Mouse (Mus musculus): Measurements from ENCODE around the gene Gcnt3.

Gcnt3 gene

DNA sequence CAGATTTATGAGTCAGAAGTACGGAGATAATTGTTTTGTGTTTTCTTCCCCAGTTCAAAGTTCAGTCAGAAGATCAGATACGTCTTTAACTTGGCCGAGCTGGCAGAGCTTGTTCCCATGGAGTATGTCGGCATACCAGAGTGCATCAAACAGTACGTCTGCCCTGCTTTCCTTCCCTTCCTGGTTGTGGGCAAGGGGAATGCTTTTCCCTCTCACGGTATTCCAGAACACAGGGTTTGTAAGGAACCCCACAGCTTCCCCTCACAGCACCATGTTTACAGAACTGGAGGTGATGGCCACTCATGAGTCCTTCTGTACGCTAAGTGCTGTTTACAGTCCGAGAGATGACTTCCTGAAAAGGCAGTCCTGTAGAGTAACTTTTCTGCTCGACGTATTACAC lies 34.4 kb downstream of the Gcnt3 start:
- no peak for DNase-seq (ENCODE audit: low spot score)

DNA sequence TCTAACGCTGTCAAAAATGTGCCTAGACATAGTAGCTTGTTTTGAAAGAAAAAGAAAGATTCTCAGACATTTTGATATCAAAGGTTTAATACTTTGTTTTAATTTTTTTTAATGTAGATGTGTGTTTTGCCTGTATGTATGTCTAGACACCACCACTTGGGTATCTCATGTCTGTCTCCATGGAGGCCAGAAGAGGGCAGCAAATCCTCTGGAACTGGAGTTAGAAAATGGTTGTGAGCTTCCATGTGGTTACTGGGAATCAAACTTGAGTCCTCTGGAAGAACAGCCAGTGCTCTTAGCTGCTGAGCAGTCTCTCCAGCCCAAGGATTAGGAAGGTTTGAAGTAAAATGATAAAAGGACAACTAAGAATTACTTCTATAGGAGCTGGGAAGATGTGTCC lies 38.6 kb downstream of the Gcnt3 start:
- DNase-seq (ENCODE audit: low spot score), result no peak

DNA sequence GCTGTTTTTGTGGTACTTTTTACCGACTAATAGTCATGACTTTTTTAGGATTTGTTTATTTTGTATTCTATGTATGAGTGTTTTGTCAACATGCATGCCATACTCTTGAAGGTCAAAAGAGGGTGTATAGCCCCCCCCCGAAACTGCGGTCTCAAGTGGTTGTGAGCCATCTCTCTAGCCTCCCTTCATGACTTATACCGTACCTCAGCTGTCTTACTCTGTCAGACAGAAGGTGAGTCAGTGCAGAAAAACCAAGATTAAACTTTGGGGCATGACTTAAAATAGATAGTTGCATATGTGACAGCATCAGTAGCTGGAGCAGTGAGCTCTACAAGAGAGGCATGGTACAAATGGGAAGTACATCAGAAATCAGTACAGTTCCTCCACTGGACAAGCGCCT lies 43.3 kb downstream of the Gcnt3 start:
- DNase-seq (ENCODE audit: low spot score), result no peak

DNA sequence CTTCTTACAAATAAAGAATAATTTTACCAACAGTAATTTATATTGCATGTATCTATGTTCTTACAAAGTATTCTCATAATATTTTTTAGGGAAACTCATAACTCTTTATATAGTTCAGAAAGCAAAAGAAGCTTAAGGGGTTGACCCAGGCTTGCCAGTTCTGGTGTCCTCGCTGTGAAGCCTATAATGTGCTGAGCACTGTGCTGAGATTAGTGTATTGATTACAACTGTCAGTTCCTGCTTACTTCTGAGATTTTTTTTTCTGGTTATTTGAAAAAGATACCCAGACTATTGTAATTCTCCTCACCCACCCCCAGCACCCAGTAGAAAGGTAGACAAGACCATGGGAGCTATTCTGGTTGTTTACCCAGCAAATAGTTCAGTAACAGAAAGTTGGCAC lies 44.4 kb downstream of the Gcnt3 start:
- no peak for DNase-seq (ENCODE audit: low spot score)

DNA sequence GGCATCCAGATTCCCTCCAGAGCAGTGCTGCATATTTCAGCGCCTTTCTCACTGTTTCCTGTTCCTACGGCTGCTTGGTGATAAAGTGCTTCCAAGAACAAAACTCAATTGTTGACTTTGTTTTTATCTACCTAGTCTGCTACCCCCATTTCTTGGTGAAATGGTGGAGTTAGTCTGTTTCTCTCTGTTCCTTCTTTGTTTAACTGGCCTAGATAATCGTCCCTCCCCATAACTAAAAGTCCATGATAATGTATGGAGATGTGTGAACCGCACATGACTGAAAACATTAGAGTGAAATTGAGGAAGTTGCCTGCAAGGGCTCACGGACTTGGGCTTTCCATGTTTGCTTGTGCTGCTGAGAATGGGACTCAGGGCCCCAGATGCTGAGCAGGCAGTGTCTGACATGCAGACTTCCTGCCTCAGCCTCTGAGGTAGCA lies 45.0 kb downstream of the Gcnt3 start:
- no peak for DNase-seq (ENCODE audit: low spot score)

DNA sequence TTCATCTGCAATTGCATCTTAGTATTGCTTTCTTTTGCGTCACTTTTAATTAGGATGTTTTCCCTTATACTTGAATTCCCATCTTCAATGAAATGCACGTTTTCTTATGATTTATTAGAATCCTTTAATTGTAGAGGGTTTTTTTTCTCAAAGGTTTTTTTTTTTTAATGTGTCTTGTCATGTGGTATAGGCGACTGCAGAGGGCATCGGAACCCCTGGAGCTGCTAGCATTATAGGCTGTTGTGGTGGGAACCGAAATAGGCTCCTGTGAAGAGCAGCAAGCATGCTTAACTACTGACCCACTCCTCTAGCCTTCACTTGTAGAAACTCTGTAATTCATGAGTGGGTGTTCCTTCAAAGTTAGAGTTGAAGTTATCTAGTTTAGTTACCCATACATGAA lies 47.5 kb downstream of the Gcnt3 start:
- no peak for DNase-seq (ENCODE audit: low spot score)

DNA sequence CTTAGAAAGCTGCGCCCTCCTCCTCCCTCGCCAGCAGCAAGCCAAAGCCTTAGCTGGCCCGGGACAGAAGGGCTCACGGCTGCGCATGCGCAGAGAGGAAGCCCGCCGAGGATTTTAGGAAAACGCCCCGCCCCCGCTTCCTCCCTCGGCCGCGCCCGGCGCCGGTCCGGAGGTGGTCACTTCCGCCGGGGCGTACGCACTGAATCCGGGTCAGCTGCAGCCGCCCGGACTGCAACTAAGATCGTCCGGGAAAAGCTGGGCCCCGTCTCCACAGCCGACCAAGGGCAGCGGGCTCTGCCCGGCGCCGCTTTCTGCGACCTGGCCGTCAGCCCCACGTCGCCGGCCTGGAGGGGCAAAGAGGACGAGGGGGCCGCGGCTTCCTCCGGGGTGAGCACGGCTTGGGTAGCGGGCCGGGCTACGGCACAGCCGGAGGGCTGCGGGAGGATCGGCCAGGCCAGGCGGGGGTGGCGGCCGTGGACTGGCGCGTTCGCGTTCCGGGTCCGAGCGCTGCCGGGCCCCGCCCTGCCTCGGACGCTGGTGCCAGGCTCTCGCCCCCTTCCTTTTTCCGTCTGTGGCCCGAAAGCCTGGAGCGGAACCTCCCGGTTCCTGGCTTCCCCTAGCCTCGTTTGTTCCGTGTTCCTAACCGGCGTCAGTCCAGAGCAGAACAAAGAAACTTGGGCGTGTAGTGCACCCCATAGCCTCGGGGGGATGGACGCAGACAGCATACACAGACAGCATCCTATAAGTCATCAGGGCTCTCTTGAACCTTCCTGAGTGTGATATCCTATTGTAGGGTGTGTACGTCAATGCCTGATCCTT lies 48.4 kb downstream of the Gcnt3 start, which contains the start of gene Bnip2:
TSS of gene Bnip2 (plus strand) at position 164 of the 819 bp plus-strand sequence.
- peak; percentile 92 for DNase-seq (ENCODE audit: low spot score)

DNA sequence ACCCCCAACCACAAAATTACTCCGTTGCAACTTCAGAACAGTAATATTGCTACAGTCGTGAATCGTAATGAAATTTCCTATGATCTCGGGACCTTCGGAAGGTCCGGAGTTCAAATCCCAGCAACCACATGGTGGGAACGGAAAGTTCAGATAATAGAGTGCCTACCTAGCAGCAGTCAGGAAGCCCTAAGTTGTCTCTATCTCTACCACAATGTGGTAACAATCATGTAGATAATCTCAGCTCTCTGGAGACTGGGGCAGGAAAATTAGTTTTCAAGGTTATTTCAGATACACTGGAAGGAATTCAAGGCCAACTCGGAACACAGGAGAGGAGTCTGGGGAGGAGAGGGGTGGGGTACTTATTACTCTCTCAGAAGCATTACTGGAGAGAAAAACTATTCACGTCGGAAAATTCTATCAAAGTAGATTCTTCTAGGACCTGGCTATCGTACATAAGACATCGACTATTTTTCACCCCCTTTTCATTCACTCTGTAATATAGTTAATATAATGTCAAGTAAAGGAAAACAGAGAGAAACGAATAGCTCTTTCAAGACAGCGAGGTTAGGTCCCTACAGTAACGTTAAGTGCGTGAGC lies 49.1 kb downstream of the Gcnt3 start:
- no peak for DNase-seq (ENCODE audit: low spot score)

DNA sequence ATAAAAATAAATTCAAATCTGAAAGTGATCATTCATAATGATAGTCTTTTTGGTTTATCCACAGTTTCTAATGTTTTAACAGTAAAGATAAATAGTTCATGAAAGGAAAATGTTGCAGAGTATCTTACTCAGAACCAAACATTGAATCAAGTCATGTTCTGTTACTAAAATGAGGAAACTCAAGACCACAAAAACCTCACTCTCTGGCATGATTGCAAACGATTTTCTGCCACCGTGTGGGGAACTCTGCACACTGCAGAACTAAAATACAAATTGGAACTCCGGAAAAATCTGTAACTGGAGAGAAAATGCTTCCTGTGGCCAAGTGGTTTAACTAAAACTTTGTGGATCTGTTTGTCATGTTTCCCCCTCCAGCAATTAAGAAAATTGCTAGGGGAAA lies 50.3 kb downstream of the Gcnt3 start:
- DNase-seq (ENCODE audit: low spot score), result no peak

DNA sequence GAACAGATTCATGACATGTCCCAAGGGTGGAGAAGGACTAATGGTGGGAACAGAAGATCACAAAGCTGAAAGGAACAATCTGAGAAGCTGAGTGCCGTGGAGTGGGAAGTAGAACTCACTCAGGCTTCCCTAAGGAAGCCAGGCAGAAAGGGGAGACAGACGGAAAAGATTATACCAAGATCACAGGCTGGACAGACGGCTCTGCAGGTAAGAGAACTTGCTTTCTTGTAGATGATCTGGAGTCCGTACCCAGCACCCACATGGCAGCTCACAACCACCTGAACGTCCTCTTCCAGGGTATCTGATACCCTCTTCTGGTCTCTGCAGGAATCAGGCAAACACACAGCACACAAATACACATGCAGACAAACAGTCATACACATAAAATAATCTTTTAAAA lies 51.3 kb downstream of the Gcnt3 start:
- no peak for DNase-seq (ENCODE audit: low spot score)

DNA sequence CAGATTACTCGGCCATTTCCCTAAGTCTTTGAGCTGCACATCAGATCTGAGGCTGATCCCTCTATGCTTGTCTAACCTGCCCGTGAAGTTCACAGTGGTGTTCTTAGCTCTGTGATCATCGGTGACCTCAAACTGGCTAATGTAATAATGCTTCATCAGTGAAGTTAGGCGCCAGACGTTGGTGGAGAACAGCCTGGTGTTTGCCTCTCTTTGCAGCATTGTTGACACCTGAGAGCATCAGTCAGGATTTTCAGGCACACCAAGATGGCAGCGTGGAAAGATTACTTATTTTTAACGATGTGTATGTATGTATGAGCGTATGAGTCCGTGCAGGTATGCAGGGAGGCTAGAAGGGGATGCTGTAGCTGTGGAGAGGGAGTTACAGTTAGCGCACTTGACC lies 51.8 kb downstream of the Gcnt3 start:
- no peak for DNase-seq (ENCODE audit: low spot score)

DNA sequence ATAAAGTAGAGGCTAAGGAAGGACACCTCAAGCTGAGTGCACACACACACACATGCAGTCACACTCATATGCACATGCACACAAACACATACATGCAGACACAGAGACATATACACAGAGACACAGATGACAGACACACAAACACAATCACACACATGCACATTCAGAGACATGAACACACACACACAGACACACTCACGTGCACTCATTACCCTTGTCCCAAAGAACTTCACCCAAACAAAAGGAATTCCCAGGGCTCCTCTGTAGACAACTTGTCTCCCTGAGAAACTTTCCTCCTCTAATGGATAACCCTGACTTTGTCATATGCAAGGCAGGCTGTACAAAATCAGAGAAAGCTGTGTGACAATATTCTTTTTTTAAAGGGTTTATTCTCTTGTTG lies 52.4 kb downstream of the Gcnt3 start:
- no peak for DNase-seq (ENCODE audit: low spot score)
